In the genomic region with DNA sequence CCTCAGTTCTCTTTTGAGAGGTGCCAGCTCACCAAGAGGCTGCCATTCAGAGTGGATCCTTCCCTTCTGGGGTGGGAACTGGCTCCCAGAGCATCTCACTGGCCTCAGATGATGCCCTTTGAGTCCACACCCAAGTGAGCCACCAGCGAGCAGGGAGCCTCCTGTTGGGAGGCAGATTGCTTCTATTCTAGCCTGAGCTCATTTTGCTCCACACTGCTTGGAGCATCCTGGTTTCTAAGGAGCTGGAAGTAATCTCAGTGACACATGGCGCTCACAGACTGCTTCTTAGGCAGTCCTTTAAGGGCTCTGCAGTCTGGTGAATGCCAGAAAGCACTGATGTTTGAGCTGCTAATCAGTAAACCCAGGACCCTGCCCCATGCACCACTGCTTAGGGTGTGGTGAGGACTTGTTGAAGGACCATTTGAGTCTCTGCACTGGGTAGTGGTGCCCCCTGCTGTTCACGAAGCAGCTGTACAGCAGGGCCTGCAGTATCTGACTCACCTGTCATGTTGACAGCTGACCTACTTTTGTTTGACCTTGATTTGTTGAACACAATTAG, we compare ENCODE assay signal across 7 mouse cellular contexts. TPM values are rescaled to one million over a fixed set of nuclear protein-coding genes. Genes with fewer than 3 reads are reported as not detected.
DNase-seq lines count a peak whose midpoint lies in the region; ATAC-seq and TF ChIP-seq lines count a peak whose summit lies in the region.

No protein-coding gene starts in this region.

- no peak overlapping the region for H3K27ac ChIP-seq in CH12.LX (ENCODE audit: insufficient read depth, low read depth)
- peak overlapping the region; percentile 95 for H3K27ac ChIP-seq in heart, embryonic 13.5 days (replicated peaks)
- H3K27ac ChIP-seq in kidney, postnatal 0 days = peak overlapping the region; percentile 8; the same call in 1 of the 2 replicates
- H3K27ac ChIP-seq in small intestine, adult 2 months (ENCODE audit: insufficient read depth, low read depth, low read length) = peak overlapping the region; percentile 30; the same call in 1 of the 2 replicates

- no peaks in the 10 kb centered on the region for H3K79me2 ChIP-seq in CH12.LX (replicated peaks; ENCODE audit: control insufficient read depth, extremely low read depth, insufficient read depth, poor library complexity, severe bottlenecking)

- DNase-seq in CH12.LX (ENCODE audit: extremely low read depth) = peak; percentile 51
- DNase-seq in adipocyte (ENCODE audit: low spot score) = peak; percentile 46
- peak; percentile 49 for DNase-seq in embryo, embryonic 11 days
- peak; percentile 61 for DNase-seq in kidney, postnatal 0 days (ENCODE audit: low spot score)

- H3K4me3 ChIP-seq in CH12.LX (replicated peaks in 1 of 3; ENCODE audit: low read depth in 2 of 3, low read length in 2 of 3, poor library complexity in 1 of 3) = no peak overlapping the region
- H3K4me3 ChIP-seq in heart, embryonic 13.5 days = no peak overlapping the region
- H3K4me3 ChIP-seq in kidney, postnatal 0 days (replicated peaks; ENCODE audit: low read depth, low read length) = no peak overlapping the region
- H3K4me3 ChIP-seq in small intestine, adult 2 months (ENCODE audit: low read depth, low read length) = no peak overlapping the region

- H3K9me3 ChIP-seq in CH12.LX (replicated peaks; ENCODE audit: low read length) = no peaks in the 10 kb centered on the region
- H3K9me3 ChIP-seq in heart, embryonic 13.5 days = no peaks in the 10 kb centered on the region
- H3K9me3 ChIP-seq in kidney, postnatal 0 days (replicated peaks; ENCODE audit: low read length) = no peaks in the 10 kb centered on the region

- WGBS in heart, embryonic 13.5 days = 54% methylated on average over 3 of the region's 3 CpGs
- 51% methylated on average over 3 of the region's 3 CpGs for WGBS in kidney, postnatal 0 days
- 38% methylated on average over 3 of the region's 3 CpGs for WGBS in small intestine, adult 2 months

- in situ Hi-C loops in CH12.LX (cut with MboI; ENCODE audit: low pct_ligation_motif_present, low pct_unique_long_range_greater_than_20kb, low sequenced_read_pairs) = loop anchor here (5.0 to 25.0 kb wide), 2 partner anchors 108 to 338 kb away; no protein-coding TSS in a partner anchor

- H3K4me2 ChIP-seq in CH12.LX (ENCODE audit: insufficient read depth, low read depth, poor library complexity, severe bottlenecking) = no peak overlapping the region
- peak overlapping the region; percentile 46 for H3K4me2 ChIP-seq in heart, embryonic 13.5 days
- H3K4me2 ChIP-seq in kidney, postnatal 0 days (ENCODE audit: low read length) = no peak overlapping the region

- dilution Hi-C loops in CH12.LX (cut with MboI; ENCODE audit: extremely low pct_ligation_motif_present, extremely low pct_unique_long_range_greater_than_20kb, low sequenced_read_pairs) = no loop called here

- H3K4me1 ChIP-seq in CH12.LX (ENCODE audit: control insufficient read depth in 1 of 2, insufficient read depth in 2 of 2) = no peaks in the 10 kb centered on the region
- H3K4me1 ChIP-seq in heart, embryonic 13.5 days = peaks cover 66% of the 10 kb centered on the region
- peaks cover 30% of the 10 kb centered on the region for H3K4me1 ChIP-seq in kidney, postnatal 0 days (replicated peaks; ENCODE audit: insufficient read depth, low read length)
- peaks cover 43% of the 10 kb centered on the region; the same call in 1 of the 2 replicates for H3K4me1 ChIP-seq in small intestine, adult 2 months (ENCODE audit: control insufficient read depth, insufficient read depth, insufficient read length, low read length)

- peak; percentile 34; the same call in 1 of the 2 replicates for ATAC-seq in heart, embryonic 13.5 days (ENCODE audit: extremely low read depth, insufficient number of reproducible peaks, low FRiP score, low TSS enrichment)
- peak; percentile 76; the same call in 1 of the 2 replicates for ATAC-seq in kidney, postnatal 0 days (replicated peaks; ENCODE audit: low FRiP score, low read depth)
- peak; percentile 84 for ATAC-seq in megakaryocyte, adult 5-6 weeks (ENCODE audit: poor library complexity, severe bottlenecking)

- peak; percentile 84 for TF ChIP-seq RAD21 in CH12.LX (IDR thresholded peaks at IDR 0.05; ENCODE audit: low read depth, low read length)

- no peak for TF ChIP-seq POLR2A in CH12.LX (IDR thresholded peaks at IDR 0.05; ENCODE audit: low read depth, low read length)
- no peak for TF ChIP-seq POLR2A in small intestine, adult 2 months (IDR thresholded peaks at IDR 0.05; ENCODE audit: low read depth, low read length)

- no peak for TF ChIP-seq EP300 in CH12.LX (IDR thresholded peaks at IDR 0.05; ENCODE audit: low read length)

- no peaks in the 10 kb centered on the region for H3K27me3 ChIP-seq in CH12.LX (replicated peaks)
- H3K27me3 ChIP-seq in heart, embryonic 13.5 days (replicated peaks) = no peaks in the 10 kb centered on the region
- no peaks in the 10 kb centered on the region for H3K27me3 ChIP-seq in kidney, postnatal 0 days (ENCODE audit: insufficient read depth, low read length)
- no peaks in the 10 kb centered on the region for H3K27me3 ChIP-seq in small intestine, adult 2 months (ENCODE audit: control insufficient read depth, insufficient read depth, low read length)

- H3K36me3 ChIP-seq in CH12.LX (replicated peaks in 1 of 2; ENCODE audit: control insufficient read depth in 1 of 2, insufficient read depth in 1 of 2, low read length in 1 of 2) = no peaks in the 10 kb centered on the region
- no peaks in the 10 kb centered on the region for H3K36me3 ChIP-seq in heart, embryonic 13.5 days
- H3K36me3 ChIP-seq in kidney, postnatal 0 days (ENCODE audit: insufficient read depth, low read length) = no peaks in the 10 kb centered on the region
- H3K36me3 ChIP-seq in small intestine, adult 2 months (ENCODE audit: control insufficient read depth, insufficient read depth, low read length) = no peaks in the 10 kb centered on the region

- no peak overlapping the region for H3K9ac ChIP-seq in CH12.LX (ENCODE audit: insufficient read depth, low read depth)
- peak overlapping the region; percentile 67 for H3K9ac ChIP-seq in heart, embryonic 13.5 days
- no peak overlapping the region for H3K9ac ChIP-seq in kidney, postnatal 0 days (ENCODE audit: low read depth, low read length)

- peak; percentile 71 to 92 for TF ChIP-seq CTCF in CH12.LX (conservative IDR thresholded peaks at IDR 0.05 in 1 of 2, IDR thresholded peaks at IDR 0.05 in 1 of 2; ENCODE audit: low read depth in 2 of 2, low read length in 2 of 2)
- TF ChIP-seq CTCF in kidney, postnatal 0 days (IDR thresholded peaks at IDR 0.05; ENCODE audit: low read depth) = peak; percentile 79
- peak; percentile 83; the same call in 1 of the 2 replicates for TF ChIP-seq CTCF in small intestine, adult 2 months (IDR thresholded peaks at IDR 0.05; ENCODE audit: extremely low read depth, insufficient read length, insufficient replicate concordance, low read depth, low read length)

TF ChIP-seq in CH12.LX, 34 proteins besides CTCF, POLR2A, EP300 and RAD21:
- TF ChIP-seq ZNF384 (IDR thresholded peaks at IDR 0.05; ENCODE audit: low read depth, low read length) (no peak), USF1 (IDR thresholded peaks at IDR 0.05; ENCODE audit: low read depth, low read length) (no peak), HCFC1 (IDR thresholded peaks at IDR 0.05; ENCODE audit: low read depth, low read length) (no peak), UBTF (IDR thresholded peaks at IDR 0.05; ENCODE audit: low read depth, low read length) (no peak), BHLHE40 (IDR thresholded peaks at IDR 0.05; ENCODE audit: low read depth, low read length) (no peak), ZMIZ1 (IDR thresholded peaks at IDR 0.05; ENCODE audit: low read depth, low read length) (no peak), ELF1 (IDR thresholded peaks at IDR 0.05; ENCODE audit: low read depth, low read length) (no peak), USF2 (conservative IDR thresholded peaks at IDR 0.05; ENCODE audit: low read depth, low read length) (no peak), GABPA (IDR thresholded peaks at IDR 0.05; ENCODE audit: insufficient replicate concordance, low read depth, low read length) (no peak), ZC3H11A (IDR thresholded peaks at IDR 0.05; ENCODE audit: low read depth, low read length) (peak; percentile 50), CHD2 (IDR thresholded peaks at IDR 0.05; ENCODE audit: low read length) (no peak), SIN3A (IDR thresholded peaks at IDR 0.05; ENCODE audit: low read length) (no peak), RCOR1 (conservative IDR thresholded peaks at IDR 0.05; ENCODE audit: low read depth, low read length) (no peak), TBP (conservative IDR thresholded peaks at IDR 0.05; ENCODE audit: low read depth, low read length) (no peak), TCF12 (IDR thresholded peaks at IDR 0.05; ENCODE audit: low read depth, low read length) (no peak), SMC3 (IDR thresholded peaks at IDR 0.05; ENCODE audit: low read depth, low read length) (peak; percentile 93), PAX5 (IDR thresholded peaks at IDR 0.05; ENCODE audit: low read length) (no peak)

RNA-seq across cellular contexts. Expression of a gene that starts 43.2 kb away (rescaled TPM):
- total RNA-seq in CH12.LX (2012; rRNA removed) (2.5 and 2.6 TPM in 2 replicates), CH12.LX (2014; rRNA removed) (4.6 TPM in 2 replicates)
- 3.2 and 3.3 TPM in 2 replicates for polyA plus RNA-seq in CH12.LX (2012; ENCODE audit: insufficient read length, low read depth)
- polyA plus RNA-seq in heart, embryonic 13.5 days (2015; fragmentation: Nextera tagmentation; extraction: Ambion mirVana) = 6.2 and 6.3 TPM in 2 replicates
- 12.6 and 13.2 TPM in 2 replicates for polyA plus RNA-seq in kidney, postnatal 0 days (2015; fragmentation: Nextera tagmentation; extraction: Ambion mirVana)
- 7.3 and 8.9 TPM in 2 replicates for total RNA-seq in megakaryocyte, adult 5-6 weeks (2015)
- total RNA-seq in megakaryocyte, adult 5-6 weeks (2017) = 8.3 and 9.5 TPM in 2 replicates
- polyA plus RNA-seq in small intestine, adult 2 months (2012; rRNA removed) = 4.2 and 11.0 TPM in 2 replicates

Comparison
In these comparisons a context has a peak if more than half of its experiments do, and no peak if none do; other contexts are left out.
1. ATAC-seq: peak in every context shown above with its lines; median percentile 84 in megakaryocyte, adult 5-6 weeks; 76 in kidney, postnatal 0 days; 34 in heart, embryonic 13.5 days.